Mouse (Mus musculus): ENCODE results near the gene Gm49486. TPM values are rescaled to one million over a fixed set of nuclear protein-coding genes. Genes with fewer than 3 reads are reported as not detected.
A peak's percentile ranks its signal among the peaks of the same experiment; 100 is the strongest.

The Gm49486 gene
- polyA plus RNA-seq, 1 experiment from 2014 or later: 0.63 TPM

- Histone ChIP-seq H3K4me1 (ENCODE audit: control insufficient read depth, insufficient read depth, low read length) (peaks cover 24% of the 10 kb centered on the region), H3K27ac (ENCODE audit: low read length) (peak overlapping the region; percentile 98), H3K9ac (ENCODE audit: low read length) (peak overlapping the region; percentile 63), H3K36me3 (ENCODE audit: control insufficient read depth, insufficient read depth) (peaks cover 47% of the 10 kb centered on the region), H3K9me3 (replicated peaks; ENCODE audit: control insufficient read depth, low read length) (peaks cover 2% of the 10 kb centered on the region; the same call in 1 of the 2 replicates), H3K4me3 (ENCODE audit: low read length) (no peak overlapping the region), H3K27me3 (ENCODE audit: control insufficient read depth, insufficient read depth, low read length) (no peaks in the 10 kb centered on the region), H3K4me2 (ENCODE audit: low read depth, low read length) (peak overlapping the region; percentile 40; the same call in 1 of the 2 replicates)
- WGBS: 8% methylated on average over 10 of the region's 10 CpGs
- peak; percentile 94 for ATAC-seq (replicated peaks; ENCODE audit: extremely low read depth, insufficient read depth, low FRiP score)
Observed at GRCm38 (mm10) chr15:79243234-79244042, 14.2 kb downstream of the Gm49486 start.

GRCm38 (mm10) chr15:79244071-79244893 is 15.1 kb downstream of the Gm49486 start:
- Histone ChIP-seq H3K27me3 (ENCODE audit: control insufficient read depth, insufficient read depth, low read length) (no peaks in the 10 kb centered on the region), H3K4me2 (ENCODE audit: low read depth, low read length) (no peak overlapping the region), H3K4me1 (ENCODE audit: control insufficient read depth, insufficient read depth, low read length) (peaks cover 24% of the 10 kb centered on the region), H3K36me3 (ENCODE audit: control insufficient read depth, insufficient read depth) (peaks cover 51% of the 10 kb centered on the region), H3K9ac (ENCODE audit: low read length) (peak overlapping the region; percentile 47), H3K27ac (ENCODE audit: low read length) (peak overlapping the region; percentile 98), H3K4me3 (ENCODE audit: low read length) (no peak overlapping the region), H3K9me3 (replicated peaks; ENCODE audit: control insufficient read depth, low read length) (peaks cover 2% of the 10 kb centered on the region; the same call in 1 of the 2 replicates)
- 56% methylated on average over 7 of the region's 7 CpGs for WGBS
- no peak for ATAC-seq (replicated peaks; ENCODE audit: extremely low read depth, insufficient read depth, low FRiP score)

GRCm38 (mm10) chr15:79245321-79245720 is 16.1 kb downstream of the Gm49486 start:
- Histone ChIP-seq H3K36me3 (ENCODE audit: control insufficient read depth, insufficient read depth) (peaks cover 45% of the 10 kb centered on the region), H3K27ac (ENCODE audit: low read length) (peak overlapping the region; percentile 98), H3K9ac (ENCODE audit: low read length) (0 out of 2 replicates have a peak overlapping the region, but pooled peaks have one; percentile 20), H3K4me2 (ENCODE audit: low read depth, low read length) (no peak overlapping the region), H3K4me3 (ENCODE audit: low read length) (no peak overlapping the region), H3K27me3 (ENCODE audit: control insufficient read depth, insufficient read depth, low read length) (no peaks in the 10 kb centered on the region), H3K4me1 (ENCODE audit: control insufficient read depth, insufficient read depth, low read length) (peaks cover 24% of the 10 kb centered on the region), H3K9me3 (replicated peaks; ENCODE audit: control insufficient read depth, low read length) (peaks cover 2% of the 10 kb centered on the region; the same call in 1 of the 2 replicates)
- WGBS: 89% methylated on average over 3 of the region's 3 CpGs
- no peak for ATAC-seq (replicated peaks; ENCODE audit: extremely low read depth, insufficient read depth, low FRiP score)

- 86% methylated on average over 2 of the region's 2 CpGs for WGBS
- H3K4me2 ChIP-seq (ENCODE audit: low read depth, low read length): no peak overlapping the region
- H3K36me3 ChIP-seq (ENCODE audit: control insufficient read depth, insufficient read depth): peaks cover 28% of the 10 kb centered on the region
- H3K27ac ChIP-seq (ENCODE audit: low read length): no peak overlapping the region
- ATAC-seq (replicated peaks; ENCODE audit: extremely low read depth, insufficient read depth, low FRiP score): no peak
- no peak overlapping the region for H3K9ac ChIP-seq (ENCODE audit: low read length)
- H3K27me3 ChIP-seq (ENCODE audit: control insufficient read depth, insufficient read depth, low read length): peaks cover 8% of the 10 kb centered on the region
- H3K4me3 ChIP-seq (ENCODE audit: low read length): no peak overlapping the region
- H3K9me3 ChIP-seq (replicated peaks; ENCODE audit: control insufficient read depth, low read length): no peaks in the 10 kb centered on the region
- H3K4me1 ChIP-seq (ENCODE audit: control insufficient read depth, insufficient read depth, low read length): peaks cover 13% of the 10 kb centered on the region
Observed at GRCm38 (mm10) chr15:79250236-79250635, 21.0 kb downstream of the Gm49486 start.

GRCm38 (mm10) chr15:79251168-79251567 is 22.0 kb downstream of the Gm49486 start:
- H3K4me2 ChIP-seq (ENCODE audit: low read depth, low read length): no peak overlapping the region

GRCm38 (mm10) chr15:79251781-79252491 is 22.7 kb downstream of the Gm49486 start:
- peaks cover 8% of the 10 kb centered on the region for H3K27me3 ChIP-seq (ENCODE audit: control insufficient read depth, insufficient read depth, low read length)
- H3K4me2 ChIP-seq (ENCODE audit: low read depth, low read length): peak overlapping the region; percentile 84
- ATAC-seq (replicated peaks; ENCODE audit: extremely low read depth, insufficient read depth, low FRiP score): peak; percentile 58
- H3K9me3 ChIP-seq (replicated peaks; ENCODE audit: control insufficient read depth, low read length): no peaks in the 10 kb centered on the region
- H3K4me1 ChIP-seq (ENCODE audit: control insufficient read depth, insufficient read depth, low read length): peaks cover 10% of the 10 kb centered on the region
- peak overlapping the region; percentile 50 for H3K4me3 ChIP-seq (ENCODE audit: low read length)
- 2% methylated on average over 61 of the region's 61 CpGs for WGBS
- H3K36me3 ChIP-seq (ENCODE audit: control insufficient read depth, insufficient read depth): peaks cover 14% of the 10 kb centered on the region
- peak overlapping the region; percentile 77 for H3K9ac ChIP-seq (ENCODE audit: low read length)
- H3K27ac ChIP-seq (ENCODE audit: low read length): no peak overlapping the region

More at GRCm38 (mm10) chr15:79251168-79251567, 22.0 kb downstream of the Gm49486 start:
- Histone ChIP-seq H3K4me3 (ENCODE audit: low read length) (no peak overlapping the region), H3K27me3 (ENCODE audit: control insufficient read depth, insufficient read depth, low read length) (peaks cover 8% of the 10 kb centered on the region), H3K9me3 (replicated peaks; ENCODE audit: control insufficient read depth, low read length) (no peaks in the 10 kb centered on the region), H3K36me3 (ENCODE audit: control insufficient read depth, insufficient read depth) (peaks cover 22% of the 10 kb centered on the region), H3K27ac (ENCODE audit: low read length) (no peak overlapping the region), H3K4me1 (ENCODE audit: control insufficient read depth, insufficient read depth, low read length) (peaks cover 10% of the 10 kb centered on the region), H3K9ac (ENCODE audit: low read length) (no peak overlapping the region)
- 57% methylated on average over 7 of the region's 7 CpGs for WGBS
- ATAC-seq (replicated peaks; ENCODE audit: extremely low read depth, insufficient read depth, low FRiP score): no peak

- Histone ChIP-seq H3K27me3 (ENCODE audit: control insufficient read depth, insufficient read depth, low read length) (peaks cover 8% of the 10 kb centered on the region), H3K4me2 (ENCODE audit: low read depth, low read length) (peak overlapping the region; percentile 84), H3K36me3 (ENCODE audit: control insufficient read depth, insufficient read depth) (peaks cover 14% of the 10 kb centered on the region), H3K9ac (ENCODE audit: low read length) (peak overlapping the region; percentile 77), H3K27ac (ENCODE audit: low read length) (no peak overlapping the region), H3K4me1 (ENCODE audit: control insufficient read depth, insufficient read depth, low read length) (peaks cover 10% of the 10 kb centered on the region), H3K4me3 (ENCODE audit: low read length) (peak overlapping the region; percentile 50), H3K9me3 (replicated peaks; ENCODE audit: control insufficient read depth, low read length) (no peaks in the 10 kb centered on the region)
- ATAC-seq (replicated peaks; ENCODE audit: extremely low read depth, insufficient read depth, low FRiP score): 0 out of 2 replicates have a peak, but pooled peaks have one; percentile 25
- 29% methylated on average over 24 of the region's 24 CpGs for WGBS
Observed at GRCm38 (mm10) chr15:79252580-79252979, 23.4 kb downstream of the Gm49486 start.

GRCm38 (mm10) chr15:79254661-79255060 is 25.5 kb downstream of the Gm49486 start, which contains the start of gene Slc16a8:
Gene Slc16a8, minus strand, starts transcription at chr15:79254761.
- WGBS: 40% methylated on average over 3 of the region's 3 CpGs
- Histone ChIP-seq H3K4me1 (ENCODE audit: control insufficient read depth, insufficient read depth, low read length) (peaks cover 10% of the 10 kb centered on the region), H3K4me3 (ENCODE audit: low read length) (no peak within 1 kb of the TSS), H3K9me3 (replicated peaks; ENCODE audit: control insufficient read depth, low read length) (no peaks in the 10 kb centered on the region), H3K36me3 (ENCODE audit: control insufficient read depth, insufficient read depth) (no peaks in the 10 kb centered on the region), H3K27ac (ENCODE audit: low read length) (no peak within 1 kb of the TSS), H3K4me2 (ENCODE audit: low read depth, low read length) (no peak within 1 kb of the TSS), H3K27me3 (ENCODE audit: control insufficient read depth, insufficient read depth, low read length) (peaks cover 10% of the 10 kb centered on the region), H3K9ac (ENCODE audit: low read length) (no peak within 1 kb of the TSS)
- ATAC-seq (replicated peaks; ENCODE audit: extremely low read depth, insufficient read depth, low FRiP score): no peak

Data from heart, embryonic 16.5 days (tissue).